Mouse (Mus musculus) heart, adult 8-10 months (tissue): ENCODE results near the gene Klhl32. TPM values are rescaled to one million over a fixed set of nuclear protein-coding genes. Genes with fewer than 3 reads are reported as not detected.
"Not testable (repeated sequence)": the region's sequence is repeated elsewhere in the genome, so short reads cannot be mapped to it uniquely, and the experiment has no call there.

Source experiments
- DNase-seq: peaks from one replicate; pipeline ENCODE4 v3.0.0; 2022; ENCODE audit warnings: low spot score
- total RNA-seq, 4 experiments: library from RNA; stranded (reverse); gene quantifications; 2 replicates each; pipeline ENCODE4 v1.2.4; 2022

The Klhl32 gene
- total RNA-seq, result 1 to 10 TPM; 1.2 to 2.0 (median 1.3) TPM

GRCm38 (mm10) chr4:24850401-24851325 is at the start of gene Klhl32:
Klhl32 (minus strand) TSS chr4:24851124.
- DNase-seq, result peak; percentile 24

GRCm38 (mm10) chr4:24899146-24899545 is 48.2 kb upstream of the Klhl32 start:
- no peak for DNase-seq

DNA sequence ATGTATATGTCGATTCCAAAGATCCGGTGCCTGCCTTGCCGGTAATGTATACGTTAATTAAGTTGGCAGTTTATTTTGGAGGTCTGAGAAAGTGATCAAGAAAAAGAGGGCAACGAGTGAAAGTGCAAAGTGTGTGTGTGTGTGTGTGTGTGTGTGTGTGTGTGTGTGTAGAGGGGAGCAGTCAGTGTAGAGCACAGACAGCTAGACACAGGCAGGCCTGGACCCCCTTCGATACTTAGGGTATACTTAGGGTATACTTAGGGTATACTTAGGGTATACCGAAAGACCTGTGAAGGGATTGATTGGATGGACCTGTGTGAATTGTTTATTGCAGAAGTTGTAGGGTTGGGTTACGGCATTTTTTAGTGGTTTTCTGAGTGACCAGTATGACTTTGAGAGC is 47.7 kb upstream of the Klhl32 start:
- DNase-seq, result no peak

- peak; percentile 96 for DNase-seq
Observed at GRCm38 (mm10) chr4:24897851-24898515, 47.1 kb upstream of the Klhl32 start, which contains the start of gene Ndufaf4. Ndufaf4 (plus strand) TSS chr4:24898083.

- no peak for DNase-seq
Observed at GRCm38 (mm10) chr4:24897351-24897750, 46.4 kb upstream of the Klhl32 start.

DNA sequence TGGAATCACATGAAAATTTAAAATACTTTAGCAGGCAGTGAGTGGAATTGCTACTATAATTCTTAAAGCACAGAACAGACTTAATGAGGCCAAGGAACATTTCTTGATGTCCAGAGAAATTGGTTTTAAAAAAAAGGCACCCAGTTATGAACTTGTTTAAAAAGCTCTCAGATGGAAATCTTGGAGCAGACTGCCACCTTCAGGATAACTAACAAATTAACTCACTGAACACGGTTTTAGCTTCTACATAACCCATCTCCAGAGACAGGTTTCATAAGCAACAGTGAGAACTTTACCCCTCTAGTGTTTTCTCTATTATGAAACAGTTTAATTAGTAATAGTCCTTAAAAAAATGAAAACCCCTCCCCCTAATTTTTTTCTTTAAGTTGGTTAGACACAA is 45.9 kb upstream of the Klhl32 start:
- peak; percentile 48 for DNase-seq

DNA sequence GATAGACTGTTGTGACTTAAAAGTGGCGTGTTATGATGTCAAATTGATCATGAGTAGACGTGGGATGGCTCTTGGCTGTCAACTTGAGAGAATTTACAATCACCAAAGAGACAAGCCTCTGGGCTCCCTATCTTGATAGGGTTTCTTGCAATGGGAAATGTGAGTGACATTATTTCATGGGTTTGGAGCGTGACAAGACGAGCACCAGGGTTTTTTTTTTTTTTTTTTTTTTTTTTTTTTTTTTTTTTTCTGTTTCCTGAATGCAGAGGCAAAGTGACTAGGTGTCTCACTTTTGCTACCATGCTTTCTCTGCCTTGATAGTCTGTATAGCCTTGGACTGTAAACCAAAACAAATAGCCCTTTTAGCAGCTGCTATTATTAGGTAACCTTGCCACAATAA is 43.7 kb upstream of the Klhl32 start:
- no peak for DNase-seq

DNA sequence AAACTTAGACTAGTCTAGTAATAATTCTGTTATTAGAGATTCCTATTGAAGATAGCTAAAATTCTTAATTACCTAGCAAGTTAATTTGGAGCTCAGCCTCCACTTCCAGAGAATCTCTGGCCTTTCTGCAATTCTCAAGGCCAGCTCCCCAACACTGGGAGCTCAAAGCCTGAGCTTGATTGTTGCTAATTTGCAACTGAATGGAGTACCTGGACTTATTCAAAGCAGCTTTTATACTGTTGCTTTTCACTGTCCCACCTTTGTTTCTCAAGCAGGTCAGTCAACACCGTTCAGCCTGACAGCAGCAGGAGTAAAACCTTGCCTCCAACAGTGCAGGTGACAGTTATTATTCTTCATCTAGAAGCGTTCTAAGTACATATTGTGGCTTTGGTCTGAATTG is 41.4 kb upstream of the Klhl32 start:
- DNase-seq, result not testable (repeated sequence)

- DNase-seq, result not testable (repeated sequence)
Observed at GRCm38 (mm10) chr4:24889386-24889785, 38.5 kb upstream of the Klhl32 start.

- DNase-seq, result no peak
Observed at GRCm38 (mm10) chr4:24869230-24869629, 18.3 kb upstream of the Klhl32 start.

- DNase-seq, result no peak
Observed at GRCm38 (mm10) chr4:24865691-24866090, 14.8 kb upstream of the Klhl32 start.

GRCm38 (mm10) chr4:24847406-24847805 is 3.5 kb downstream of the Klhl32 start:
- no peak for DNase-seq

GRCm38 (mm10) chr4:24845546-24845945 is 5.4 kb downstream of the Klhl32 start:
- DNase-seq, result no peak

DNA sequence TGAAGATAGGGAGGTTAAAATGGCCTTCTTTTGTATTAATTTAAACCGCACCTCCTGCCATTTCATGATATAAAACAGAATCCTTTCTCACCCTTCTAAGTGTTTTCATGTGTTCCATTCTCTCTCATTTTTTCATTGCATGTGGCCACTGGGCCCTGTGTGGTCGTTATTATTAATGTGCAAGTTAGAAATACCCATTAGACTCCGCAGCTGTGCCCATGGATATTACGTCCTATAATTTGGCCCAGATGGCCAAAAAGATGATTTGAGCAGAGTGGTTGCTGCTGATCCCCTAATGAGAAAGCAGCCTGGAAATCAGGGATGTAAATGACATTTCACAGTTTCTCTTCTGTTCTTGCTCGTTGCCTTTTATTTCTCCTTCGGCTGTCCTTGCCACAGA is 12.4 kb downstream of the Klhl32 start:
- DNase-seq, result no peak

DNA sequence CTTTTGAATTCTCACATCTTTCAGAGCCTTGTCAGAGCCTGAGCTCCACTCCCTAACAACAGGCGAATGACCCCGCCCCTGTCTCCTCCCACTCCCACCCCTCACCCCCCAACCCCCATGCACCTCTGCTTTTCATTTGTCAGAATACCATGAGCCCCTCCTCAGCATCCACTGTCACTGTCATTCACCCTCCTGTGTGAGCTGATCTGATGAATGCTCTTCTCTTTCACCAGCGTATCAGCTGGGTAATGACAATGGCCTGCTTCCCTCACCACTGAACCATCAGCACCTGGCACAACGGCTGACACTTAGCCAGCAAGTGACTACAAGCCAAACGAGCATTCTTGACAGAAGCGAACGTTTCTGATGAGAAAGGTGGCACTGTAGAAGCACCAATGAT is 15.4 kb downstream of the Klhl32 start:
- DNase-seq, result no peak

DNA sequence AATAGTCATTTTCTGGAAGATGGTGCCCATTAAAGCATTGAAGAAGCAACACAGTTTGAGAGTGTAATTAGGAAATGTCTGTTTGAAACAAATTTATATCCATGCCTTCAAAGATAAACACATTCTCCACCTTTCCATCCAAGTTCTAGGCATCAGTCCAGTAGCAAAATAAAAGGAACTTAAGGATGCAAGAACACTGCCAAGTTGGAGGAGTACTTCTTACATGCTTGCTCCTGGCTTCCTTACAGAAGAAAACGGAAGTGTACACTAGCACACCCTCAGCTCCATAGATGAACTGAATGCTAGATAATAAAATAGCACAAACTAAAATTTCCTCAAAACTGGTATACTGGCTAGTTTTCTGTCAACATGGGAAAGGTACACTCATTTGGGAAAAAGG is 42.6 kb downstream of the Klhl32 start:
- no peak for DNase-seq

DNA sequence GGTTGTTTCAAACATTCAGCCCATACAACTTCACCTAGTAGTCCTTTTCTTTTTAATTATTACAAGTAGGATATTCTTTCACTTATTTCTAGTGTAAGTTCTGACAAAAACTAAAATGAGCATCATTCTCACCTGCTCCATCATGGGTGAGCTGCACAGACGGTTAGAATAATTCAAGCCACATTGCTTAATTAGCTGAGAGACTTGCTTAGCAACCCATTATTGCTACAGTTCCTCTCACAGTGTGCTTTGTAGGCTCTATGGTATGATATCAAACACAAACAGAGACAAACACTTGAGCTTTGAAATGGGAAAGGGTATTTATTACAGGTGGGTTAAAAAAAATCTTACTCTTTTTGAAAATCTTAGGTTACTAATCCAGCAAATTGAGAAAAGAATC is 49.0 kb downstream of the Klhl32 start:
- no peak for DNase-seq

GRCm38 (mm10) chr4:24801343-24801742 is 49.6 kb downstream of the Klhl32 start:
- no peak for DNase-seq

DNA sequence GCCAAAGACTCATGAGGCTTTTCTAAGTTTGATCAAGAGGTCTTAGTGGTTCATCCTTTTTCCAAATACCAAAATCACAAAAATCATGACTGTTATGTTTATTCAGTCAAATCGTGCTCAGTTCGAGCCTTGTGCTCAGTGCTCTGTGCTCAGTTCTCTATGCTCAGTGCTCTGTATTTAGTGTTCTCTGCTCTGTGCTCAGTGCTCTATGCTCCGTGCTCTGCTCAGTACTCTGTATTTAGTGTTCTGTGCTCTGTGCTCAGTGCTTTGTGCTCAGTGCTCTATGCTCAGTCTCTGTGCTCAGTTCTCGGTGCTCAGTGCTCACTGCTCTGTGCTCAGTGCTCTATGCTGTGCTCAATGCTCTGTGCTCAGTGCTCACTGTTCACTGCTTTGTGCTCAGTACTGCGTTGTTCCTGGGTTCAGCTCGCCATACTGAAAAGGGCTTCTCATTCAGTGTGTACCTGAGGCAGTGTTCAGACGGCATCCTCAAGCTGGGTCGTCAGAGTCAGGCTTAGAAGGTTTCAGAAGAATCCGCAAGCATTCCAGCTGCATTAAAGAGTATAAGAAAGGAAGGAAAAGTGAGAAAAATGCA is 50.5 kb downstream of the Klhl32 start:
- no peak for DNase-seq

DNA sequence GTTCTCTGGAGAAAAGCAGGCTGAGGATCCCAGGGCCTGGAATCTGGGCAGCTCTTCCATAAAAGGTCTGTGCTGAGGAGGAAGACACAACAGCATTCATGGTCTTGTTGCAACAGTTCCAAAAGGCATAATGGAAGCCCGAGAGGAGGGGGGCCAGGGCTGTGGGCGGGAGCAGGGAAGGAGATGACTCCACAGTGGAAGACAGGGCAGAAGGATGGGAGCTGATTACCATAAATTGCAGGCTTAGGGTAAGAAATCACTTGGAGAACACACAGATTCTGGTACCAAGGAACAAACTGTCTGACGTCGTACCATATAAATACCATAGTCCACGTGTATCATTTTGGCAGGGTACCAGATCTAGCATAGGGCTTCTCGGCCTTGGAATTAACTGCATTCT is 51.9 kb downstream of the Klhl32 start:
- DNase-seq, result no peak

GRCm38 (mm10) chr4:24797868-24798267 is 53.1 kb downstream of the Klhl32 start:
- DNase-seq, result no peak

DNA sequence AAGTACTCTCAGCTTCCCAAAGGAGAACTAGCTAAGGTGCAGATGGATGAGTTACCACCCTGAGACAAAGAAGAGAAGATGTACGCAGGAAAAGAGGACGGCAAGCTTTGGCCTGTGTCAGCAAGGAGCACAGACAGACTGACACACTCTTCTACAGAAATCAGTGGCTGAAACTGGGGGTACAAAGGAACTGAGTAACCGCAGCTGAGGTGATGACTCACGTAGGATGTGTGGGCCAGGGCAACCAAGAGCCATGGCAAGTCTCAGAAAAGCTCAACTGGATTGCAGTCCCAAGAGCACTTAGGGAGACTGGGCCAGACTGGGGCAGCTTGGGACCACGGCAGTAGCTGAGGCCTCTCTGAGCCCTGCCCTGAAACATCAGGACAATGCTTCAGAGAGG is 53.6 kb downstream of the Klhl32 start:
- no peak for DNase-seq

DNA sequence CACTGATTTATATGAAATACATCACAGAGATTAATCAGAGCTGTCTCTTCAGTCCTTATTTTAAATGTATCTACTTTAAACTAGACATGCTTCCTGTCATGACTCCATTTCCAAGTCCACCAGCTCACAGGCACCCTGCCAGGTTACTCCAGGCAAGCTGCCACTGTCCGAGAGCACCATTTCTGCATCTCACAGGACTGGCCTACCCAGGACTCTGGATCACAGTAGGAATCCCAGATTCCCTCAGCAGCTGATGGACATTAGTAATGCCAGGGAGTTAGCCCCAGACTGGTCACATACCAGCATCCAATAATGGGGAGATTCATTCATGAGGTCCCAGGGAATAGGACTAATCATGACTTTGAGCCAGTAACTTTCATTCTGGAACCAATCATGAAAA is 54.7 kb downstream of the Klhl32 start:
- DNase-seq, result peak; percentile 25
